Mouse (Mus musculus) olfactory bulb, adult 2 months (tissue): Measurements from ENCODE around the gene Ergic1.

Experiments used
- CTCF ChIP-seq: fragments of 200-500 bp; IDR thresholded peaks from 2 replicates; pipeline ENCODE4 v1.5.1; 2012; ENCODE audit warnings: low read depth, mild to moderate bottlenecking, low read length, moderate library complexity; ENCODE audit not compliant: insufficient read depth
- POLR2A ChIP-seq: fragments of 200-500 bp; IDR thresholded peaks from 2 replicates; pipeline ENCODE4 v1.6.1; 2012; ENCODE audit warnings: mild to moderate bottlenecking, low read depth, low read length, moderate library complexity; ENCODE audit not compliant: insufficient read depth

- TF ChIP-seq CTCF = no peak
- TF ChIP-seq POLR2A = no peak
These were observed 74.7 kb downstream of the Ergic1 start for GRCm38 (mm10) chr17:26635951-26636350.
